Mouse (Mus musculus): ENCODE data around the gene Lhfpl2.

The Lhfpl2 gene

DNA sequence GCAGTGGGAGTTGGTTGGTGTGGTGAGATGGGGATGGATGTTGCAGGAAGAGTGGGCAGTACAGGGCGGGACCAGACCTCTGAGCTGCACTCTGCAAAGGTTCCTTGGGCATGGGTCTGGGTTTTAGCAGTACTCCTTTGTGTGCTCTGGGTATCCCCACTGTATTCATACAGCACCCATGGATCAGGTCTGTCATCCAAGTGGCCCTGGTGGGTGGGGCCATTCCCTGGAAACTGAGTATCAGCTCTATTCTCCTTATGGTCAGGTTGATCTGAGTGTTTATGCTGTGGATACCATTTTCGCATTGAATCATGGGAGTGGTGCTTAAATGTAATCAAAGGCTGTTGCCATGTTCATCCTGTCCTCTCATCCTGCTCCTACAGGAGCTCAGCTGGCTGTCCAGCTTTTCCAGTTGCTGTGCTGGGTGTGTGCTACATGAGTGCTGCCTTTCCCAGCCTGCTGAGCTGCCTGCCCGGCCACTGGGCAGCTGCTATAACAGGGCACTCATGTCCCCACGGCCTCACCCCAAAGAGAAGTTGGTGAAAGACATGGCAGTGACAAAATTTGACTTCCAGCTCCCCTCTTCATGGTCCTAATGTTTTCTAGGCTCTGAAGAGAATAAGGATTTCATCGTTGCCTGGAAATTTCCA is 9.2 kb downstream of the Lhfpl2 start:
- DNase-seq, result no peak

DNA sequence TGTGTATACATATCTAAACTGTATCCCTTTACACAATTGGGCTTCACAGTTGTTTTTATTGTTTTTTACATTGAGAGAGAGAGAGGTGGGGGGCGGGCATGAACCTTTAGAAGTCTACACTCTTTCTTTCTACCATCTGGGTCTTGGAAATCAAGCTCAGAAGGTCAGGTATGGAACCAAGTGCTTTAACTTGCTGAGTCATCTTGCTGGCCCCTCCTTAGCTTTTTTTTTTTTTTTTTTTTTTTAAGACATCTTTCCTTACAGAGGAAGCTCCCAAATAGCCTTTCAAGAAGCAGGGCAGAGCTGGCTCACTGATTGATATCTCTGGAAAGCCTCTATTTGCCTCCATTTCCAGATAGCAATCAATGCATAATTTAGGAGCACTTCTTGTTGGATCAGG is 10.7 kb downstream of the Lhfpl2 start:
- DNase-seq, result no peak

DNA sequence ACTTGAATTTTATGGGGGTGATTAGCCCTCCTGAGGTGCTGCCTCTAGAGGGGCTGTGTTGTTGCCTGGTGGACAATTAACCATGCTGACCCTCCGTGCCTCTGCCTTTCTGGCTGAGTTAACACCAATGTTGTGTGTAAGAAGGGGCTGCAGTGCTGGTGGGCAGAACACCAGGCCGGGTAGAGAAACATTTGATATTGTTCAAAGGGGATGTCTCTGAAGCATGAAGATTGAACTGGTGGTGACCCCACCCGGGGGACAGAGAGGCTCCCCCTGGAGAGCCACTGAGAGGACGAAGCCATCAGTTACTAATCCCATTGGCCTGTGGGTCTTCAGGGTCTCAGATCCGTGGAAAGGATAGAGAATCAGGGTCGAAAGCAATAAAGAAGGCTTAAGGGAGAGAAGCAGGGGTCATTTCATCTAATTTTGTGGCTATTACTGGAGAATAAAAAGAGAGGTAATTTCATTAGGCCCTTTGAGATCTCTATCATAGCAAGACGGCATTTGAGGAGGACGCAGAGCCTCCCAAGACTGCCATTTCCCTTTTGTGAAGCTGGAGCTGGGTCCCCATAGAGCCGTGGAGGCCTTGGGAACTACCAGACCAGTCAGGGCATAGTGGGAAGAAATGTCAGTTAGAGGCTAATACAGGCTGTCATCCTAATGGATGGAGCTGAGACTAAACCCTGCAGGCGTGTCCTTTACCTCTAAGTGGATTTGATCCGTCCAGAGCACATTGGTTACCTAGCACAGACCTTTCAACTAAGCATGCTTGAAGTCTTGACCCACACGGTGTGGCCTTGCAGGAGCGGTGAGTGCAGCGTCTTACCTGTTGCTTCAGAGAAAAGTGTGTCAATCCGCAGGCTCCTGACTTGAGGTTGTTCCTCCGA is 12.1 kb downstream of the Lhfpl2 start:
- no peak for DNase-seq

DNA sequence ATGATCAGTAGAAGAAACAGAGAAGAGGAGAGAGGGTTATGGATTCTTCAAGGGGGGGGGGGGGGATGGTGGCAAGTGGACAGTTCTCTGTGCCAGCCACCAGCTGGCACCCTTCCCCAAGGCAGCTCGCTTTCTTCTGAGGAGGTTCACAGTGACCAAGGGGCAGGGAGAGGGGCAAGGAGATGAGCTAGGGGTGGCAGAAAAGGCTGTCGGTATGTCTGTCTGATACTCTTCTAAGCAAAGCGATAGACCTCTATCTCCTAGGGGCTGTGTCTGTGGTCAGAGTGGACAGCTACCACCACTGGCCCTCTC is 12.7 kb downstream of the Lhfpl2 start:
- no peak for DNase-seq

DNA sequence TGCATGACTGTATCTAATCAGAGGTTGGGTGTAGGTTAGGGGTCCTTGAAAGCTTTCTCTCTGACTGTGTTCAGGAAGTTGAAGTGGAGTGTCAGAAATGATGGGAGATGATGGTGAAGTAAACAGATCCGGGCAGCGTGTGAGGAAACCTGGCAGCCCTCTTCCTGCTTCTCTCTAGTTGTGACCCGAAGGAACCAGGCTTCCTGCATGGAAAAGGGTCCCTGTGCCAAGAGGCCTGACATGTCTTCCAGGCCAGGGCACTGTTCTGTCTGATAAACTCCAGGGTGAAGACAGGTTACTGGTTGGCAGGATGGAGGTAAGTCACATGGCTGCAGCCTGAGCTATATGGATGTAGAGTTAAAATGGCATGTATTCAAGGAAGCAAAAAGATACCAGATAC is 13.3 kb downstream of the Lhfpl2 start:
- no peak for DNase-seq

DNA sequence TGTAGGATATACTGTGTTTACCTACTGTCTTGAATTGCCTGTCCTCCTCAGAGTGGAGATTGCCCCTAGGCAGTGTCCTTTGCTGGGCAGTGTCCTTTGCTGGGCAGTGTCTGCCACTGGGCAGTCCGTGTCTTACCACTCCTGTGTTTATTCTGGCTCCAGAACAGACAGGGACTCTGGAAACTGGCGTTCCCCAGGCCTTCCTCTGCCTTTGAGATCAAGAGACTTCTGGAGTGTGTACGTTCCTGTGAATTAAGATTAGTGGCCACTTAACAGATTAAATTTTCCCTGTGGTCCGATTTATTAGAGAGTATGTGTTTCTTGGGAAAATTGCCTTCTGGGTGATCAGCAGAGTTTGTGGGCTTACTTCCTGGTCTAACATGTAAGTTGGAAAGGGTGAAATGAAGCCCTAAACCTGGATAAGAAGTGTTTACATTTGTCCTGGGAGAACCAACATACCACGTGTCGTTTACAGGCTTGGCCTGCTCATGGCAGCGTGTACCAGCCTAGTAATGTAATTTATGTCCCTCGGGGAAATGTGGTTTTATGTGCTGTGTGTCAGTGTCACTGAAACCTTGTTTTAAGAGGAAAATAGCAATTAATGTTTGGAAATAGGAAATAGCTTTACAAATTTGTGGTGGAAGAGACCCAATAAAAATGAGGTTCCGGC is 15.6 kb downstream of the Lhfpl2 start:
- DNase-seq, result no peak

DNA sequence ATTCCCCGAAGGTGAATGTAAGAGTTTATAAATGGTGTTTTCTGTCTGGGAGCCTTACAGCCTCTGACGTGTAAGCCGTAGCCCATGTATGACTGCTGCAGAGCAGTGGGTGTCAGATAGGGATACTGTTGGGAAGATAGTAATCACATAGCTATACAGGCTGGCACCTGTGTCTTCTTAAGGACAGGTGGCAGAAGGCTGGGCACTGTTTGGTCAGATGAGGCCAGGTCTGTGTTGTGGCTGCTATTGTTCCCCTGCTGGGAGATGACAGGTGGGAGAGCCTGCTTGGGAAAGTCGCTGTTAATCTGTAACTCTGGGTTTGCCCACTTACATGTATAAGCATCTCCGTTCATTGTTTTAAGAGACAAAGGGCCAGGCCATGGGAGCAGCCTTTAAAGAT is 16.1 kb downstream of the Lhfpl2 start:
- DNase-seq, result no peak

DNA sequence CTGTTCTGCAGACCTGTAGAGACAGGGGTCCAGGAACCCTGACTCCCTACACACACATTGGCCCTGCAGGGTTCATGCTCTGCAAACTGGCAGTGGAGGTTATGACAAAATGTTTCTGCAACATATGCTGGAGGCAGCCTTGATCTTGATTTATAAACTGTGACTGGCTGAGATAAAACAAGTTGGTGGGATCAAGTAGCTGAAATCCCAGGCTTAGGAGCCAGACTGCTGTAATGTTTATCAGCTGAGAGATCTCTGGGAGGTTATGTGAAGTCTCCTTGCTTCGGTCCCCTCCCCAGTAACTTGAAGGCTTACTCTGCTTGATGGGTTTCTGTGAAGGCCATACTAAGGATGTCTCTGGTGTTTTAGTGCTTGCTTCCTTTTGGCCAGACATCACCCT is 17.6 kb downstream of the Lhfpl2 start:
- DNase-seq, result no peak

DNA sequence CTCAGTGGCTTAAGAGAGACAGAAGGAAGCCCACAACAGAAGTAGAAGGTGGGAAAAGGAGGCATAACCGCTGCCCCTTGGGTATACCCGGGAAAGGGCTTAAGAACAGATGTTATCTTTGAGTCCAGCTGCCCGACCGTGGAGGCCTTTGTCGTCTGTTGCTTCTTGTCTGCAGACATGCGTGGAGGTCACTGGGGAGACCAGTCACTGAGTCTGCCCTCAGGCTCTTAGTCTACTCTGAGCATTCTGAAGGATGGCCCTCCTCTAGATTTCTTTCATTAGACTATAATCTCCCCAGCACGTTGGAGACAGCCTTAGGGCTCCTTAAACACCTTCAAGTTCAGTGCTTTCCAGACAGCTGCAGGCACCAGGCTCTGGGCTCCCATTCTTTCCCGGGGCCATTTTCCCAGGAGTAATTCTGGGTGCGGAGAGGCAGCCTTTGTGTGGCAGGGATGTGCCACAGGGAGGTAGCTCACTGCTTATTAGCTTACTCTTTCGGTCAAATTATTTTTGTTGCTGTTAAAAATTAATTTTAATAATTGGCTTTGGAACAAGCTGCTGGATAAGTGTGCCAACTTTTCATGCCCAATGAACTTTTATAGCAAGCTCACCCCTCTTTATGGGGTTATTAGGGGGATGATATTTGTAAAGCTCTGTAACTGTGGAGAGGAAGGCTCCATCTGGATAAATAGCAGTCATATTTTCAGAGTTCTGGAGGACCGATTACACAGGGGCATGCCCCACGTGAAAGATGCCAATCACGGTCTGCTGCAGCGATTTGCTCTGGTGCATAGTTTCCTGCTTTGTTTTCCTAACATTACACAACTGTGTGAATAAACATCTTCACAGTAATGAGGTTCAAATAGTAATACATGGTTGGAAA is 19.8 kb downstream of the Lhfpl2 start:
- DNase-seq, result no peak

DNA sequence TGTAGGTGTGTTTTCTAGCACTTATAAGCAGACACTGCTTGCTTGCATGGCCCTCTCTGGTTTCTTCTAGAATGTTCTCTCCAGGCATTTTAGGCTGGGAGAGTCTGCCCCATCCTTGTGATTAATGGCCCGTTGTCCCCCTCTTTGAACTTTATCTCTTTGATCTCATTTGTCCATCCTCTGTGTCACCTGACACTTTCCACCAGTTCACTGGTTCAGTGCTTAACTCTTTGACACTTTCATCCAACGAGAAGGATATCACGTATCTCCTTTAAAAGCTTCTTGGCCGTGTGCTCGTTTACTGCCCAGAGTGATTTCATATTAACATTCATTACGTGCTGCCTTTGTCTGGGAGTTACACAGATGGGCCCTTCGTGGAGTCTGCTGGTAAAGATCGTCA is 25.6 kb downstream of the Lhfpl2 start:
- DNase-seq, result no peak

DNA sequence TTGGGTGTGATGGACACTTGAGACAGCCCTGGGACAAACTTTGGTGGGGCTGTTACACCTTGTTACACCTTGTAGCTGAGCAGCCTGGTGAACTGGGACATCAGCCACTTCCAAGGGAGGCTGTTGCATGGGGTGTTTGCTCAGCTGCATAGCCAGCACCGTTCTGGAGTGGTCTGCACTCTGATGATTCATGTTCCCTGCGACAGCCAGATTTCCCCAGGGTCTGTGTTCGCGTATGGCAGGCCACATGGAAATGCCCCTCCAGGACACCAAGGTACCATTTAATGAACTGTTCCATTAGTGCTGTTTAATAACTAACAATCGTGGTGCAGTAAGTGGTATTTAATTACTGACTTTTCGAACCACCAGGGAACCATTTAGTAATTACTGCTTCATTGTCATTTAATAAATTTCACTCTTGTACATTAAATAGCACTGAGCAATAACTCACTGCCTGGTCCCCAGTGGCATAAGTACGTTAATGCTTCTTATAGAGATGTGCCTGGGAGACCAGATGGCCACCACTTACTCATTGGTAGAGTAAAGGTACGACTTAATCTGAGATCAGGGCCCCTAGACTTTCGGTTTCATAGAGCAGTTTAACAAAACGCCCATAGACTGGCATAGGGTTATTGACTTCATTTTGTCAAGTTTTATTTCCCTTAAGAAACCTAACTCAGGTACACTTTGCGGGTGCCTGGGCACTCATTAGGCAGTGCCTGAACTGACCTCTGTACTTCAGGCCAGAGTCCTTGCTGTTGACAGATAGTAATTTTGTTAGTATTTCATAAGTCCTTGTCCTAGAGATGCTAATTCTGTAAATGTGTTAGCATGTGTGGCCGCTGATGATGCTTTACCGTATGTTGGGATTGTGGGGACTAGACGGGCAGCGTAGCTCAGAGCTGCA is 26.9 kb downstream of the Lhfpl2 start:
- no peak for DNase-seq

DNA sequence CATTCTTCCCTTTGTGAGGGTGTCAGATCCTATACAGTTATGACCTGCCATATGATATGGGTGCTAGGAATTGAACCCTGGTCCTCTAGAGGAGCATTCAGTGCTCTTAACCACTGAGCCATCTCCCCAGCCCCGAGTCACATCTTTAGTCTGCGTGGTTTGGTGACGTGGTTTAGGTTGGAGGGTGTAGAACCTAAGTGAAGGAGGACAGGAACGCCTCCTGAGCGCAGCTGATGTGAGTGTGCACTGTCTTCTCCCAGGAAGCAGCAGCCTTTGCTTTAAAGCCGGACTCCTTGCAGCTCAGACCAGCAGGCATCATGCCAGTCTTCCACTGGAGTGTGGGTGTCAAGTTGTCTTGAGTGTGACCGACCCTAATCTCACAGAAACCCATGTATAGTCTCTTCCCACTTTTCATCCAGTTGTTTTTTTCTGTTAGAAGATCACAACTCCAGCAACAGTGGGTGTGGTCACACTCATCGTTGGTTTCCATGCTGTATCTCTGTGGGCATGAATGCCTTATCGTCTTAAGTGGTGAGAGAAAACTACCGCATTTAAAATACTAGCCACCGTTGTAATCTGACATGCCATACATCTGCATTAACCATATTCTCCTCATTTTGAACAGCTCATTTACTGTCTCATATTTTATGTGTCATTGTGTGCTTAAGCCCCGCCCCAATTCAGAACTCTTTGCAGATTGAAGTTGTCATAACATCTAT is 28.7 kb downstream of the Lhfpl2 start:
- no peak for DNase-seq

DNA sequence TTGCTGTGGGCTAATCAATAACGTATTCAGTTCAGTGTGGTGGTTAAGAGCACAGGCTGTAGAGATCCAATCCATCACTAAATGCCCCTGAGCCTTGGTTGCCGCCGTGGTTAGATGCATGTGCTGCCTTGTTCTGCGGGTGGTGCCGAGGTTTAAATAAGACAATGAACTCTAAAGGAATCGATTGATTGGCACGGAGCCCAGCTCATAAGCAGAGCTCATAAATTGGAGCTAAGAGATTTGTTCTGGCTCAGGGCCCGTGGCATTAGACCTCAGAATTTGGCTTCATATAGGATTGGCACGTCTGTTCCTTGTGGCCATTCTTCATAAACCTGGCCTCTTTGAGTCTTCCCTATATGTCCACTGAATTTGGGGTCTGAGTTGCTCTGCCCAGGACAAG is 29.5 kb downstream of the Lhfpl2 start:
- DNase-seq, result no peak

DNA sequence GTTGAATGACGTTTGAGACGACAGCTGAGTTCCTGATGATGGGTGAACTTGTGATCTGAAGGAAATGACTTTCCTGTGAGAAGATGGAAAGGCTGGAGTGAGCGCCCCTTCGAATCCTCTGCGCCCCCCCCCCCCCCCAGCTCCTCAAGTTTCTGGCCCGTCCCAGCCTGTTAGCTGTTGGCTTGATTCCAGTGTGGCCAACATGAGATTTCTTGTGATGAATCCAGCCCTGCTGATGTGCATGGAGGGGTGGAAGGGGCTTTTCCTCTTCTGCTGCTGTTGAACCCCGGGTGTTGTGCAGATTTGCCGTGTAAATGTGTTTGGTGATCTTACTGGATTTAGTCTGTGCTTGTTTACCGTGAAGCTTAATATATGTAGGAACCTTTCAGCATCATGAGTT is 31.2 kb downstream of the Lhfpl2 start:
- DNase-seq, result no peak

DNA sequence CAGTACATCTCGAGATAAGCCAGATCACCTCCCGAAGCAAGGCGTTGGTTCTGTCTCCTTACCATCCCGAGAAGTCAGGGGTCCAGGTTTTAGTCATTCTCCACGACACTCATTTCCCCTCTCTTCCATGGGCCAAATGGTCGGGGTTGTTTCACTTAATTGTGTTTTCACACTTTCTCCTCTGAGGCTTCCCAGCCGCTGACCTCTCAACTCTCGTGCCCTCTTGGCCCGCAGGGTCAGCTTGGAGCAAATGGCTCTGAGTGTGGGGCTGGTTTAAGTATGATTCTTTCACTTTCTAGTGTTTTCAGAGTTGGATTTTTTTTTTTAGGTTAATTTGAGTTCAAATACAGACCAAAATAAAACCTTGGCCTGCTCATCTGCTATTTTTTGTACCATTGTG is 31.7 kb downstream of the Lhfpl2 start:
- no peak for DNase-seq

DNA sequence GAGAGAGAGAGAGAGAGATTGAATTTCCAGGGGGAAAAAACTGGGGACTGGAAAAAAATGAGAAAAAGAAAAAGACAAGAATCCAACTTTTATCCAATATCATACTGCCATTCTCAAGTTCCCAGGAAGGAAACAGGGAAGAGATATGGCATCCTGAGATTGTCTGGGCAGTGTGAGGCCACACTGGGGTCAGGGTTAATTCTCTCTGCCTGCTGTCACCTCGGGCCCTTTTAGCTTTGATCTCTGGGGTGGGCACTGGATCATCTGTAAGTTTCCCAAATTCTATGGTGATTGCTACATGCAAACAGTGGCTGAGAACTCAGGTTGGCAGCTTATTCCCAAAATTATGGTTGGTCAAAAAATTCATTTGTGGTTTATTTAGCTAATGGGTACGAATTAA is 33.8 kb downstream of the Lhfpl2 start:
- no peak for DNase-seq

DNA sequence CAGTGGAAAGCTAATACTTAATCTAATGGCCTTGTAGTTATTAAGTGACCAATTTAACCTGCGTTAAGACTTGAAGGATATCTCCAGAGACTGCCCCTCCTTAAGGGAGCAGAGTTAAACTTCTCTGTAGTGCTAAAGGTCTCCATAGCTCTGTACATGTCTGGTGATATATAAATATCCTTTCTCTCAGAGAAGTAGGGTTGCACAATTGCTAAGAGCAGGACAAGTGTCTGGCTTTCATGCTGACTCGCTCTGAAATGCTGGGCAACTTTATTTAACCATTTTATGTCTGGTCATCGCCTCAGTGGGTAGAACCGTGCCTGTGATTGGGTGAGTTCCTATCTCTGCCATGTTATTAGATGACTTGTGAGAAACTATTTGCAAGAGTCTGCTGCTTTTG is 36.6 kb downstream of the Lhfpl2 start:
- DNase-seq, result no peak

DNA sequence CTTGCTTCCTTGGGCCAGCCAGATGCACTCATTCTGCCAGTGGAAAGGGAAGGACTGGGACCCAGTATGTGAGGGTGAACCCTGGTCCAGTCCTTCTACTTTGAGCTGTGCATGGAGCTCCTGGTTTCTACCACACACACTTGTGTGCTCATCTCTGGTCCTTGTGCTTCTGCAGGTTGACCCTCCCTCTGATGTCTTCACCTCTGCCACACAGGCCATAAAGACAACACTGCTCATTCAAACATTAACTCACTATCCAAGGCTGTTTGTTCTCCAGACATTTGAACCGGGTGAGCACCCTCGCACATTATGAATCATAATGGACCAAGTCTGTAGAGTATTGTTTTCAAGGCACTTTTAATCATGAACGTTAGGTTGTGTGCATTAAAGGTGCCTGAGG is 37.0 kb downstream of the Lhfpl2 start:
- no peak for DNase-seq

DNA sequence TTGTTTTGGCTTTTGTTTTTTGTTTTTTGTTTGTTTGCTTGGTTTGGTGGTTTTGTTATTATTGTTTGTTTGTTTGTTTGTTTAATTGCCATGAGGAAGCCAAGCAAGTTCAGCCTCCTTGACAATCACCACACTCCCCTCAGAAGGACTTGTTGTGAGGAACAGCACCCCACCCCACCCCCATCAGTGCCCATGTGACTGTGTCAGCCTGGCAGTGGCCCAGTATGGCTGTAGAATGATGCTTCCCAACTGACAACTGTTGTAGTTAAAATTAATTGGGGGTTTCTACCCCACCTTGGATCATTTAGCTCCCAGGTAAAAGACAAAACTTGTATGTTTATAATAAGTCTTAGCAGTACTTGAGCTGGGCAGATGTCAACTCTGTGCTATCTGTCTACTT is 37.6 kb downstream of the Lhfpl2 start:
- no peak for DNase-seq

DNA sequence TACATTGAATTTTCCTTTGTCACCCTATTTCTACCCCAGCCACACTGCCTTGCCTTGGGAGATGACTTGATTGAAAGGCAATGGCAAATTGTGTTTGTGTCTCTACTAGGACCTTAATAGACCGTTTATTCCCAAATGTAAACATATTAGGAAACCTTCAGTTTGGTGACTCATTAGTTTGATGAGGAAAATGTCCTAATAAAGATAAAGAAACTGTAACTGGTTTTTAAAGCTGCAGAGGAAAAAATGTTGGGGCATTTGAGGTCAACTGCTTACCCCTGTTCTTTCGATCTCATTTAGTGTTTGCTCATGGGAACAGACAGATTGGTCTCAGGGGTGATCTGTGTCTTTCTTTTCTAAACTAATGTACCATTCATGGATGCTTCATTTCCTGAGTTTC is 40.1 kb downstream of the Lhfpl2 start:
- DNase-seq, result no peak

DNA sequence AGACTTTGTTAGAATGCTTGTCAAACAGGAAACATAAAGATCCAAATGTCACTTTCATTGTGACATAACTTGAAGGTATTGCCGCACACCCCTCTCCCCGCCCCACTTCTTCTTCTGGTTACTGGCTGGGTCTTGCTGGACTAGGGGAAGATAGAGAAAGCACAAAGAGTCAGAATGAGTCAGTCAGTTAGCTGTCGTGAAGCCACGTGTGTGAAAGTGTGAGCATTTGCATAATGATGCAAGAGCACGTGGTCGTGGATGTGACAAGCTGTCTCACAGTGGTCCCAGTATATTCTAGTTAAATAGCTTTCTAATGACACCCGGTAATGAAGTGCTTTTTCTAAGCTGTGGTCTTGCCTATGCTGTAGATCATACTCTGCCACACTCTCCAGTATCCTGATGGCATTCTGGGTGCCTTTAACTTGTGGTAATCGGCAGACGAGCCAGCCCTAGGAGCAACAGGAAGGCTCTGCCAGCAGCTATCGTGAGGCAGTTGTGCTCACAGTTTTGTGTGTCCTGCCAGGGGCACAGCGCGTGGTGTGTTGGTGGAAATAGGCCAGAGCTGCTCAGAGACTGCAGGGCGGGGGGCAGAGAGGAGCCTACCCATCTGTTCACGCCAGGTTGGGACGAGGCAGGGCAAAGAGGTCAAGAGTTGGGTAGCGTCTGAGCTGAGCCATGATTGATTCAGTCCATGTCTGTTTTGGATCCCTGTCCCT is 40.9 kb downstream of the Lhfpl2 start:
- no peak for DNase-seq
